Mouse (Mus musculus) heart, adult 18-20 months (tissue): Measurements from ENCODE around the gene Ctnnd2. TPM values are rescaled to one million over a fixed set of nuclear protein-coding genes. Genes with fewer than 3 reads are reported as not detected.

Experiments used
- DNase-seq, 2 experiments: peaks; one replicate each; pipeline ENCODE4 v3.0.0; 2021 to 2022; ENCODE audit warnings: mixed read lengths in 1 of 2
- total RNA-seq, 2 experiments: library from RNA; stranded (reverse); gene quantifications; 2 replicates each; pipeline ENCODE4 v1.2.3; 2021

The Ctnnd2 gene
- total RNA-seq, 2 experiments from 2014 or later: 0.22 to 0.23 TPM

- DNase-seq: no peak
Observed at GRCm38 (mm10) chr15:30386489-30386888, 214.1 kb downstream of the Ctnnd2 start.

GRCm38 (mm10) chr15:30387244-30387643, 214.9 kb downstream of the Ctnnd2 start:
- DNase-seq: no peak

GRCm38 (mm10) chr15:30401111-30401510, 228.7 kb downstream of the Ctnnd2 start:
- no peak for DNase-seq

- DNase-seq: no peak
Observed at GRCm38 (mm10) chr15:30406254-30406653, 233.9 kb downstream of the Ctnnd2 start.

GRCm38 (mm10) chr15:30423146-30423545, 250.8 kb downstream of the Ctnnd2 start:
- no peak for DNase-seq

- DNase-seq: no peak
Observed at GRCm38 (mm10) chr15:30424290-30424689, 251.9 kb downstream of the Ctnnd2 start.

GRCm38 (mm10) chr15:30427342-30427741, 254.9 kb downstream of the Ctnnd2 start:
- DNase-seq: peak; percentile 3 to 17

GRCm38 (mm10) chr15:30439045-30439444, 266.7 kb downstream of the Ctnnd2 start:
- DNase-seq: no peak

- no peak for DNase-seq
Observed at GRCm38 (mm10) chr15:30450765-30451164, 278.4 kb downstream of the Ctnnd2 start.

GRCm38 (mm10) chr15:30451921-30452320, 279.5 kb downstream of the Ctnnd2 start:
- no peak for DNase-seq

GRCm38 (mm10) chr15:30457541-30458250, 285.3 kb downstream of the Ctnnd2 start:
- no peak for DNase-seq

GRCm38 (mm10) chr15:30458671-30459070, 286.3 kb downstream of the Ctnnd2 start:
- no peak for DNase-seq

- no peak for DNase-seq
Observed at GRCm38 (mm10) chr15:30460341-30461125, 288.1 kb downstream of the Ctnnd2 start.

GRCm38 (mm10) chr15:30462804-30463423, 290.5 kb downstream of the Ctnnd2 start:
- DNase-seq: no peak

- DNase-seq: peak in 1 of 2 experiments; percentile 2
Observed at GRCm38 (mm10) chr15:30463471-30464047, 291.2 kb downstream of the Ctnnd2 start.

- no peak for DNase-seq
Observed at GRCm38 (mm10) chr15:30466950-30467543, 294.7 kb downstream of the Ctnnd2 start.

GRCm38 (mm10) chr15:30468773-30469172, 296.4 kb downstream of the Ctnnd2 start:
- peak in 1 of 2 experiments; percentile 14 for DNase-seq

GRCm38 (mm10) chr15:30471280-30471966, 299.0 kb downstream of the Ctnnd2 start:
- no peak for DNase-seq

- DNase-seq: peak; percentile 3 to 8
Observed at GRCm38 (mm10) chr15:30480676-30481075, 308.3 kb downstream of the Ctnnd2 start.

GRCm38 (mm10) chr15:30506476-30506875, 334.1 kb downstream of the Ctnnd2 start:
- DNase-seq: no peak

- DNase-seq: no peak
Observed at GRCm38 (mm10) chr15:30512467-30512866, 340.1 kb downstream of the Ctnnd2 start.

GRCm38 (mm10) chr15:30513122-30513521, 340.7 kb downstream of the Ctnnd2 start:
- no peak for DNase-seq
